Mouse (Mus musculus): ENCODE measurements around the gene 1700006A11Rik. TPM values are rescaled to one million over a fixed set of nuclear protein-coding genes. Genes with fewer than 3 reads are reported as not detected.
"Not testable (repeated sequence)": the region's sequence is repeated elsewhere in the genome, so short reads cannot be mapped to it uniquely, and the experiment has no call there.

The 1700006A11Rik gene
- not detected in 2 replicates for polyA plus RNA-seq (2014; fragmentation: Nextera tagmentation; extraction: Ambion mirVana)

DNA sequence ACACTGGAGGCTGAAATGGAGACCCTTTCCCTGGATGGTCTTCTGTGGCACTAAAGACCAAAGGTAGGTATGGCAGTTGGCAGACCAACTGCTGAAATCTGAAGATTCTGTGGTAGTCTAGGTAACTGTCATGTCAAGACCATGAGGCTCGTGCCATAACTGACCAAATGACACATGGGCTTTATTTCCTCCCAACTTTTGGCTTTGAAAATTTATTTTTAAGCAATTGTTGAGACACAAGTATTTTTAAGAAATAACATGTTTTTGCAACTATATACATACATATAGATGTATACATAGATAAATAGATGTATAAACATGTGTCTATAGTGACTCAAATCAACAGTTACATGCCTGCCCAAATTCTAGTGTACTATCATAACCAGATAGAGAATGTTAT, at the start of gene 1700006A11Rik:
TSS of gene 1700006A11Rik (minus strand) at position 101 of the 400 bp plus-strand sequence.
- DNase-seq (ENCODE audit: low spot score): no peak
- no peaks in the 10 kb centered on the region for H3K4me1 ChIP-seq (ENCODE audit: control insufficient read depth, insufficient read depth, low read length)
- H3K4me2 ChIP-seq (ENCODE audit: low read depth, low read length): no peak within 1 kb of the TSS
- H3K9ac ChIP-seq (ENCODE audit: low read depth, low read length): no peak within 1 kb of the TSS
- H3K4me3 ChIP-seq (ENCODE audit: low read depth, low read length): no peak within 1 kb of the TSS
- H3K27ac ChIP-seq (replicated peaks; ENCODE audit: low read depth, low read length): no peak within 1 kb of the TSS
- H3K36me3 ChIP-seq (ENCODE audit: control insufficient read depth, insufficient read depth, low read length): no peaks in the 10 kb centered on the region
- no peak for ATAC-seq (ENCODE audit: low read depth)
- H3K9me3 ChIP-seq (ENCODE audit: control insufficient read depth, low read length): no peaks in the 10 kb centered on the region
- WGBS: 77% methylated on average over 1 of the region's 1 CpGs
- H3K27me3 ChIP-seq (replicated peaks; ENCODE audit: control insufficient read depth, insufficient read depth, low read length): no peaks in the 10 kb centered on the region

DNA sequence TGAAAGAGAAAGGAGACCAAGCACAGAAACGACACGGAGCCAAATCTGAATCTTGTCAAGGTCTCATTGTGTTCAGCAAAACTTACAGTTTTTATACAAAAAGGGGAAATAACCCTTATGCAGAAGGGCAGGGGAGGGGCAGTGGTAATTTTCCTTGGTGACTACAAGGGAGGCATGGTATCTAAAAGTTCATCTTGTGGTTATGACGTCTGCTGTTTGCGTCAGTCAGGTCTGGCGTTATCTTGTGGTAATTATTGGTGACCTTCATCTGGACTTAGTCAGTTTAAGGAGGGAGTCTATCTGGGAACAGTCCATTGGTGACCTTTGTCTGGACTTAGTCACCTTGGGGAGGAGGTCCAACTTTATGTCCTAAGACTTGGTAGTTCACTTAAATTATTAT, 48.5 kb upstream of the 1700006A11Rik start:
- not testable (repeated sequence) for DNase-seq (ENCODE audit: low spot score); H3K9me3 ChIP-seq (ENCODE audit: control insufficient read depth, low read length); H3K4me1 ChIP-seq (ENCODE audit: control insufficient read depth, insufficient read depth, low read length); ATAC-seq (ENCODE audit: low read depth); H3K27me3 ChIP-seq (replicated peaks; ENCODE audit: control insufficient read depth, insufficient read depth, low read length); H3K9ac ChIP-seq (ENCODE audit: low read depth, low read length); H3K4me2 ChIP-seq (ENCODE audit: low read depth, low read length); H3K4me3 ChIP-seq (ENCODE audit: low read depth, low read length); H3K27ac ChIP-seq (replicated peaks; ENCODE audit: low read depth, low read length); H3K36me3 ChIP-seq (ENCODE audit: control insufficient read depth, insufficient read depth, low read length)
- 82% methylated on average over 5 of the region's 5 CpGs for WGBS

DNA sequence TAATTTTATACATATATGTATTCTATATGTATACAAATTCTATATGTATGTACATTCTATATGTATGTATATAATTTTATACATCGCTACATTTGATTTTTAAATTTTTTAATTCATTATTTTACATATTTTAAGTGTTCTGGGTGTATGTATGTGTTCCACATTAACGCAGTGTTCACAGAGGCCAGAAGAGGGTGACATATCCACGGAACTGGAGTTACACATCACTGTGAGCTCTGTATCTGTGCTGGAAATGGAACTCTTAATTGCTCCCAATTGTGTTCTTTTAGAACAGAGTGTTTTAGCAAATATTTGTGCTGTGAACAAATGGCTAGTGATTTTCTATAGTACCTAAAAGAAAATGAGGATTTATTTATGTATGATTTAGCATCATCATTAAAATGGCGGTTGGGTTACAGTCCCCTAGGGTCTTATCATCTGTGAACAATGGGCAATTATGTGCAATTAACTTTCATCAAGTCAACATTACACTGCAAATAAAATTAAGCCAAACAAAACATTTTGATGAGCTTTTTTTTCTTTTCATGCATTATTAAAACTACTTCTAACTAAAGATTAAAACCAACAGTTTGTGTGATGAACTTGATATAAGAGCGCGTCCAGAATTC, 40.4 kb upstream of the 1700006A11Rik start:
- no peaks in the 10 kb centered on the region for H3K27me3 ChIP-seq (replicated peaks; ENCODE audit: control insufficient read depth, insufficient read depth, low read length)
- H3K36me3 ChIP-seq (ENCODE audit: control insufficient read depth, insufficient read depth, low read length): no peaks in the 10 kb centered on the region
- WGBS: 84% methylated on average over 6 of the region's 6 CpGs
- no peak for DNase-seq (ENCODE audit: low spot score)
- no peak for ATAC-seq (ENCODE audit: low read depth)
- no peaks in the 10 kb centered on the region for H3K9me3 ChIP-seq (ENCODE audit: control insufficient read depth, low read length)
- H3K27ac ChIP-seq (replicated peaks; ENCODE audit: low read depth, low read length): no peak overlapping the region
- H3K4me2 ChIP-seq (ENCODE audit: low read depth, low read length): no peak overlapping the region
- no peak overlapping the region for H3K4me3 ChIP-seq (ENCODE audit: low read depth, low read length)
- H3K9ac ChIP-seq (ENCODE audit: low read depth, low read length): no peak overlapping the region
- no peaks in the 10 kb centered on the region for H3K4me1 ChIP-seq (ENCODE audit: control insufficient read depth, insufficient read depth, low read length)

DNA sequence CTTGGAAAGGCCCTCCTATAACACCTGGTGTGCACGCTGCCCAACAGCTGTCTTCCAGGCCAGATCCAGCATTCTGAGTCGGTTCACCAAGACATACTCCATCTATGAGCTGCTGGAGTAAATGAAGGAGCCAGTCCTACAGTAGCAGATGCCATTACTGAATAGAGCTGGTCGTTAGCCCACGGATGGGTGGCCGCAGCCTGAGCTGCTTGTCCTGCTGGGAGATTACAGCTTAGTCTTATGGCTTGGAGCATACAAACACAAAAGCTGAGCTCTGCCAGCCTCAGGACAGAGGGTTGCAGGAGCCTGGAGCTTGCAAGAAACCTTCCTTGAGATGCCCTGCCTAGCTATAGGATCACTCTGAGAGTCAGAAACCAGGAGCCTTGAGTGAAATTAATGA, 33.6 kb downstream of the 1700006A11Rik start:
- no peak for DNase-seq (ENCODE audit: low spot score)
- Histone ChIP-seq H3K4me1 (ENCODE audit: control insufficient read depth, insufficient read depth, low read length) (no peaks in the 10 kb centered on the region), H3K36me3 (ENCODE audit: control insufficient read depth, insufficient read depth, low read length) (no peaks in the 10 kb centered on the region), H3K27ac (replicated peaks; ENCODE audit: low read depth, low read length) (no peak overlapping the region), H3K27me3 (replicated peaks; ENCODE audit: control insufficient read depth, insufficient read depth, low read length) (no peaks in the 10 kb centered on the region), H3K4me2 (ENCODE audit: low read depth, low read length) (no peak overlapping the region), H3K9ac (ENCODE audit: low read depth, low read length) (no peak overlapping the region), H3K9me3 (ENCODE audit: control insufficient read depth, low read length) (no peaks in the 10 kb centered on the region), H3K4me3 (ENCODE audit: low read depth, low read length) (no peak overlapping the region)
- WGBS: 64% methylated on average over 5 of the region's 5 CpGs
- ATAC-seq (ENCODE audit: low read depth): no peak

DNA sequence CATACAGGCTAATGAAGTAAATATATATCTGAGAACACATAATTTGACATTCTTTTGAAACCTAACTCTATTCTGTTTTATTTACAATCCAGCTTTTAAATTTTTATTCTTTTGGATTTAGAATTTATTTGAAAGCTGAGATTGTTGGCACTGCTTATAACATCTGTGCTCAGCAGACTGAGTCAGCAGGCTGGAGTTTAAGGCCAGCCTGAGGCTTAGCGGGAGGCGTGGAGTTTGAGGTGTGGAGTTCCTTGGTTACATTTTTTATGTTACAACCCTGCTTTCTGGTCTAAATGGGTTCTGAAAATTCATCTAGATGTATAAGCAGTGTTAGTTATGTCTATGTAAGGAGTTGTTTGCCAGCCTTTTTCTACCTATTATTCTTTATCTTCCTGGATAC, 35.7 kb downstream of the 1700006A11Rik start:
- H3K4me3 ChIP-seq (ENCODE audit: low read depth, low read length): no peak overlapping the region
- no peaks in the 10 kb centered on the region for H3K36me3 ChIP-seq (ENCODE audit: control insufficient read depth, insufficient read depth, low read length)
- ATAC-seq (ENCODE audit: low read depth) (no peak), DNase-seq (ENCODE audit: low spot score) (peak; percentile 2)
- H3K4me1 ChIP-seq (ENCODE audit: control insufficient read depth, insufficient read depth, low read length): no peaks in the 10 kb centered on the region
- no peak overlapping the region for H3K4me2 ChIP-seq (ENCODE audit: low read depth, low read length)
- 71% methylated on average over 2 of the region's 2 CpGs for WGBS
- no peaks in the 10 kb centered on the region for H3K9me3 ChIP-seq (ENCODE audit: control insufficient read depth, low read length)
- no peaks in the 10 kb centered on the region for H3K27me3 ChIP-seq (replicated peaks; ENCODE audit: control insufficient read depth, insufficient read depth, low read length)
- H3K9ac ChIP-seq (ENCODE audit: low read depth, low read length): no peak overlapping the region
- H3K27ac ChIP-seq (replicated peaks; ENCODE audit: low read depth, low read length): no peak overlapping the region

DNA sequence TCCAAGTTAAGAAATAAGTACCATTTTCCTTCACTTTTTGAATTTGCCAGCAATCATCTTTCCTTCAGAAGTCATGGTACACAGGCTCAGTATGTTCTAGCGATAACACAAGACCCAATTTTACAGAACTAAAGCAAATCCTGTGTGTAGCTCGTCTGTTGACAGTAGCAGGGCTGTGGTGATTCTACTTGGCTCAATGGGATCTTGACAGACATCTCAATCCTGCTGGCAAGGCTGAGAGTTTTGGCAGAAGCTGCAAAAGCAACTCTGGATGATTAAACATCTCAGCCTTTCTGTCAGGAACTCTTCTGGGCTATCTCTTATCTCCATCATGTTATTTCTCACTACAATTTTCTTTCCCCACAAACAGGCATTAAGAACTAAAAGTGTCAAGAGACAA, 36.2 kb downstream of the 1700006A11Rik start:
- no peaks in the 10 kb centered on the region for H3K36me3 ChIP-seq (ENCODE audit: control insufficient read depth, insufficient read depth, low read length)
- H3K4me1 ChIP-seq (ENCODE audit: control insufficient read depth, insufficient read depth, low read length): no peaks in the 10 kb centered on the region
- no peak overlapping the region for H3K4me2 ChIP-seq (ENCODE audit: low read depth, low read length)
- no peak overlapping the region for H3K4me3 ChIP-seq (ENCODE audit: low read depth, low read length)
- ATAC-seq (ENCODE audit: low read depth) (no peak), DNase-seq (ENCODE audit: low spot score) (no peak)
- H3K27me3 ChIP-seq (replicated peaks; ENCODE audit: control insufficient read depth, insufficient read depth, low read length): no peaks in the 10 kb centered on the region
- H3K27ac ChIP-seq (replicated peaks; ENCODE audit: low read depth, low read length): no peak overlapping the region
- no peaks in the 10 kb centered on the region for H3K9me3 ChIP-seq (ENCODE audit: control insufficient read depth, low read length)
- no peak overlapping the region for H3K9ac ChIP-seq (ENCODE audit: low read depth, low read length)
- WGBS: 60% methylated on average over 2 of the region's 2 CpGs

DNA sequence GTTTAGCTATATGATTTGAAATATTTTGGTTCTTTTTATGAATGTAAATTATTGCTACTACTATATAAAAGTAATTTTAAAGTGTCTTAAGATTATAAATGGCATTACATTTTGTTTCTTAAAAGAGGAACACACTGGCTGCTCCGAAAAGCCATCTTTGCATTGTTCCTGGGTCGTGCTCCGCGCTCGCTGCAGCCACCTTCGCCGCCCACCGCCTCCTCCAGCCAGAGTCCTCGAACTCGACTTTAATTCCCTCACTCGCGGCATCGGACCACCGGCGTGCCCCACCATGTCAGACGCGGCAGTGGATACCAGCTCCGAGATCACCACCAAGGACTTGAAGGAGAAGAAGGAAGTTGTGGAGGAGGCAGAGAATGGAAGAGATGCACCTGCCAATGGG, 40.5 kb downstream of the 1700006A11Rik start:
- ATAC-seq (ENCODE audit: low read depth); H3K9me3 ChIP-seq (ENCODE audit: control insufficient read depth, low read length); H3K27ac ChIP-seq (replicated peaks; ENCODE audit: low read depth, low read length); H3K4me1 ChIP-seq (ENCODE audit: control insufficient read depth, insufficient read depth, low read length); H3K9ac ChIP-seq (ENCODE audit: low read depth, low read length); H3K4me2 ChIP-seq (ENCODE audit: low read depth, low read length); DNase-seq (ENCODE audit: low spot score); H3K27me3 ChIP-seq (replicated peaks; ENCODE audit: control insufficient read depth, insufficient read depth, low read length); H3K36me3 ChIP-seq (ENCODE audit: control insufficient read depth, insufficient read depth, low read length); H3K4me3 ChIP-seq (ENCODE audit: low read depth, low read length): not testable (repeated sequence)
- WGBS: 94% methylated on average over 18 of the region's 18 CpGs

DNA sequence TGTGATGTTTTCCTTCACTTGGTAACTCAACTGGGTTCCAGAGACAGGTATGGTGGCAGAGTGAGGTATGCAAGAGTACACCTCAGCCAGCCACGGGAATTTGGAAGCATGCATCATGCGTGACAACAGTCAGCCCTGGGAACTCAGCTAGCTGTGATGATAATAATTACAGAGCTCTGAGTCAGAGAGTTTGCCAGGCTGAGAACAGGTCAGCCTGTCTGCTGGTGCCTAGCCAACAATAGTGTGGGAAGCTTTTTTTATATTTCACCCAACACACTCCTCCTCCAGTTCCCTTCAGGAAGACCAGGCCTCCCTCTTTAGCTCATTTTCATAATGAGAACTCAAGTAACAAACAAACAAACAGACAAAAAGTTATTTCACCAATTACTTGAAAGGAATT, 53.8 kb downstream of the 1700006A11Rik start:
- Histone ChIP-seq H3K9me3 (ENCODE audit: control insufficient read depth, low read length) (no peaks in the 10 kb centered on the region), H3K36me3 (ENCODE audit: control insufficient read depth, insufficient read depth, low read length) (no peaks in the 10 kb centered on the region), H3K27ac (replicated peaks; ENCODE audit: low read depth, low read length) (no peak overlapping the region), H3K27me3 (replicated peaks; ENCODE audit: control insufficient read depth, insufficient read depth, low read length) (no peaks in the 10 kb centered on the region), H3K4me3 (ENCODE audit: low read depth, low read length) (no peak overlapping the region), H3K4me1 (ENCODE audit: control insufficient read depth, insufficient read depth, low read length) (no peaks in the 10 kb centered on the region), H3K4me2 (ENCODE audit: low read depth, low read length) (no peak overlapping the region), H3K9ac (ENCODE audit: low read depth, low read length) (no peak overlapping the region)
- ATAC-seq (ENCODE audit: low read depth): no peak
- no peak for DNase-seq (ENCODE audit: low spot score)
- WGBS: 73% methylated on average over 2 of the region's 2 CpGs

DNA sequence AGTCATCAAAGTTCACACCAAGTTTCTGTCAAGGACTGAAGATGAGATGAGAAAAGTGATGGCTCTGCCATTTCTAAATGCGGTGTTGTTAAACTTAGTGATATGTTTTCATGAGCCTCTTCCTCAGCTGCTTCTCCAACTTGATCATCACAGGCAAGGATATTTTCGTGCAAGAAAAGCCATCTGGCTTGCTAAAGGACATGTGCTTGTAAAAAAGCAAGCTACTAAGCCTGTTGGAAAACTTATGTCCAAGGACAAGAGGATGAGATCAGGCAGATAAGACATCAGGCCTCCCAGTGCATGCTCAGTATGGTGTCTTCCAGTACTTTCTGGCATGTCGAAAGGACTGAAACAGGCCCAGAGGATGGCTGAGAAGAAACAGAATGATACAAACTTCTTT, 68.3 kb downstream of the 1700006A11Rik start:
- no peak overlapping the region for H3K27ac ChIP-seq (replicated peaks; ENCODE audit: low read depth, low read length)
- no peaks in the 10 kb centered on the region for H3K9me3 ChIP-seq (ENCODE audit: control insufficient read depth, low read length)
- no peak overlapping the region for H3K9ac ChIP-seq (ENCODE audit: low read depth, low read length)
- ATAC-seq (ENCODE audit: low read depth) (no peak), DNase-seq (ENCODE audit: low spot score) (no peak)
- H3K27me3 ChIP-seq (replicated peaks; ENCODE audit: control insufficient read depth, insufficient read depth, low read length): no peaks in the 10 kb centered on the region
- 85% methylated on average over 3 of the region's 3 CpGs for WGBS
- no peaks in the 10 kb centered on the region for H3K36me3 ChIP-seq (ENCODE audit: control insufficient read depth, insufficient read depth, low read length)
- no peak overlapping the region for H3K4me2 ChIP-seq (ENCODE audit: low read depth, low read length)
- H3K4me1 ChIP-seq (ENCODE audit: control insufficient read depth, insufficient read depth, low read length): no peaks in the 10 kb centered on the region
- no peak overlapping the region for H3K4me3 ChIP-seq (ENCODE audit: low read depth, low read length)

All from embryonic facial prominence, embryonic 14.5 days (tissue).